Mouse (Mus musculus): ENCODE measurements around the gene Mmd.

GRCm38 (mm10) chr11:90324597-90324996 lies 75.3 kb downstream of the Mmd start:
- no peak for TF ChIP-seq CTCF (IDR thresholded peaks at IDR 0.05; ENCODE audit: borderline replicate concordance, extremely low read depth, insufficient read depth, insufficient read length)
- no peak for TF ChIP-seq POLR2A (IDR thresholded peaks at IDR 0.05; ENCODE audit: borderline replicate concordance, extremely low read depth, insufficient read depth, insufficient read length, poor library complexity, severe bottlenecking)
